Mouse (Mus musculus) heart, embryonic 14.5 days (tissue): ENCODE data around the gene Kdm4c. TPM values are rescaled to one million over a fixed set of nuclear protein-coding genes. Genes with fewer than 3 reads are reported as not detected.
"Not testable (repeated sequence)": the region's sequence is repeated elsewhere in the genome, so short reads cannot be mapped to it uniquely, and the experiment has no call there.

Experiments
- ATAC-seq: fragments of 200-750 bp; cut with Nextera tagmentation; 2 replicates; pipeline ENCODE4 v1.8.0; 2017; ENCODE audit warnings: low read depth, moderate TSS enrichment; ENCODE audit not compliant: insufficient number of reproducible peaks, insufficient read depth, low FRiP score
- H3K27ac ChIP-seq, 2 experiments: fragments of 200-500 bp in 1 of 2; fragments of 300-500 bp in 1 of 2; sonication (generic) in 1 of 2; replicated peaks in 1 of 2; 2 replicates each; pipeline ENCODE4 v1.5.1; 2012 to 2014; ENCODE audit warnings: low read depth in 2 of 2, low read length in 2 of 2, control low read depth in 1 of 2, mild to moderate bottlenecking in 1 of 2, mixed read lengths in 1 of 2; ENCODE audit not compliant: control insufficient read depth in 1 of 2, insufficient read depth in 1 of 2
- H3K27me3 ChIP-seq: fragments of 300-500 bp; sonication (generic); 2 replicates; pipeline ENCODE4 v1.6.1; 2014; ENCODE audit warnings: mild to moderate bottlenecking, low read length, control low read depth; ENCODE audit not compliant: control insufficient read depth, insufficient read depth
- H3K36me3 ChIP-seq: fragments of 300-500 bp; sonication (generic); 2 replicates; pipeline ENCODE4 v1.6.1; 2014; ENCODE audit warnings: mild to moderate bottlenecking, control low read depth, low read length, mixed read lengths; ENCODE audit not compliant: control insufficient read depth, insufficient read depth
- H3K4me1 ChIP-seq, 2 experiments: fragments of 200-500 bp in 1 of 2; fragments of 300-500 bp in 1 of 2; sonication (generic) in 1 of 2; 2 replicates each; pipeline ENCODE4 v1.6.1; 2012 to 2014; ENCODE audit warnings: low read length in 2 of 2, control low read depth in 1 of 2, mixed read lengths in 1 of 2; ENCODE audit not compliant: control insufficient read depth in 2 of 2, insufficient read depth in 2 of 2
- H3K4me2 ChIP-seq: fragments of 300-500 bp; sonication (generic); 2 replicates; pipeline ENCODE4 v1.6.1; 2014; ENCODE audit warnings: mild to moderate bottlenecking, low read length
- H3K4me3 ChIP-seq, 2 experiments: fragments of 200-500 bp in 1 of 2; fragments of 300-500 bp in 1 of 2; sonication (generic) in 1 of 2; 2 replicates each; pipeline ENCODE4 v1.5.1; 2012 to 2014; ENCODE audit warnings: low read length in 2 of 2, mild to moderate bottlenecking in 2 of 2, control low read depth in 1 of 2, low read depth in 1 of 2, moderate library complexity in 1 of 2; ENCODE audit not compliant: control insufficient read depth in 1 of 2, insufficient read depth in 1 of 2
- H3K9ac ChIP-seq: fragments of 300-500 bp; sonication (generic); 2 replicates; pipeline ENCODE4 v1.6.1; 2014; ENCODE audit warnings: mild to moderate bottlenecking, low read length
- H3K9me3 ChIP-seq: fragments of 300-500 bp; sonication (generic); 2 replicates; pipeline ENCODE4 v1.6.1; 2016; ENCODE audit warnings: low read length, control low read depth; ENCODE audit not compliant: control insufficient read depth
- WGBS: fragments of 180-500 bp; shearing (Covaris S2); extraction: QIAGEN DNeasy Blood & Tissue Kit; methylation state at CpG from one replicate; pipeline ENCODE4 v1.1.7; 2014; 5-methylcytosine and 5-hydroxymethylcytosine counted together
- polyA plus RNA-seq: library from polyadenylated mRNA; unstranded; fragments of >200 nt; fragmentation: Nextera tagmentation; extraction: Ambion mirVana; gene quantifications from 2 replicates; pipeline ENCODE4 v1.2.1, GENCODE M21; 2014

The Kdm4c gene
- polyA plus RNA-seq, 1 experiment from 2014 or later = 13.1 TPM

- no peaks in the 10 kb centered on the region for H3K27me3 ChIP-seq
- H3K27ac ChIP-seq = no peak overlapping the region
- WGBS = 92% methylated on average over 5 of the region's 5 CpGs
- no peak overlapping the region for H3K9ac ChIP-seq
- H3K9me3 ChIP-seq = no peaks in the 10 kb centered on the region
- ATAC-seq = no peak
- no peak overlapping the region for H3K4me2 ChIP-seq
- H3K36me3 ChIP-seq = peaks cover 34% of the 10 kb centered on the region
- no peaks in the 10 kb centered on the region for H3K4me1 ChIP-seq
- no peak overlapping the region for H3K4me3 ChIP-seq
These were observed 73.1 kb downstream of the Kdm4c start for GRCm38 (mm10) chr4:74315388-74315787.

DNA sequence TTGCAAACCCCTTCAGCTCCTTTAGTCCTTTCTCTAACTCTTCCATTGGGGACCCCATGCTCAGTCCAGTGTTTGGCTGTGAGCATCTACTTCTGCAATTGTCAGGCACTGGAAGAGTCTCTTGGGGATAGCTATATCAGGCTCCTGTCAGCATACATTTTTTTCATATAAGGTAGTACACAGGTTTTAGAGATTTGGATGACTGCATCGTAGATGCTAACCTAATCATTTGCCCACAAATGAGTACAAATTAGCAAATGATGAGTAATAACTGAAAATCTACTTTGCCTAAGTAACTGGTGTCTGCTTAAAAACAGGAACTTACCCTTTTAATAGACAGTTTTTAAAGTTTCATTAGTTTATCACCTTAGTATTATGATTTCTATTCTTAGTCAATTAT is 77.0 kb downstream of the Kdm4c start:
- WGBS = 89% methylated on average over 1 of the region's 1 CpGs
- no peaks in the 10 kb centered on the region for H3K27me3 ChIP-seq
- H3K27ac ChIP-seq = no peak overlapping the region
- ATAC-seq = no peak
- peaks cover 19% of the 10 kb centered on the region for H3K36me3 ChIP-seq
- no peak overlapping the region for H3K4me3 ChIP-seq
- no peaks in the 10 kb centered on the region for H3K4me1 ChIP-seq
- H3K9me3 ChIP-seq = no peaks in the 10 kb centered on the region
- no peak overlapping the region for H3K4me2 ChIP-seq
- no peak overlapping the region for H3K9ac ChIP-seq

- 87% methylated on average over 4 of the region's 4 CpGs for WGBS
- Histone ChIP-seq H3K9ac (no peak overlapping the region), H3K4me1 (no peaks in the 10 kb centered on the region), H3K4me2 (no peak overlapping the region), H3K4me3 (no peak overlapping the region), H3K36me3 (peaks cover 64% of the 10 kb centered on the region), H3K27ac (no peak overlapping the region), H3K27me3 (no peaks in the 10 kb centered on the region), H3K9me3 (no peaks in the 10 kb centered on the region)
- ATAC-seq = no peak
These were observed 115.2 kb downstream of the Kdm4c start for GRCm38 (mm10) chr4:74357479-74357878.

- no peak for ATAC-seq
- whole genome bisulfite sequencing = 94% methylated on average over 3 of the region's 3 CpGs
These were observed 118.0 kb downstream of the Kdm4c start for GRCm38 (mm10) chr4:74360274-74360673.

DNA sequence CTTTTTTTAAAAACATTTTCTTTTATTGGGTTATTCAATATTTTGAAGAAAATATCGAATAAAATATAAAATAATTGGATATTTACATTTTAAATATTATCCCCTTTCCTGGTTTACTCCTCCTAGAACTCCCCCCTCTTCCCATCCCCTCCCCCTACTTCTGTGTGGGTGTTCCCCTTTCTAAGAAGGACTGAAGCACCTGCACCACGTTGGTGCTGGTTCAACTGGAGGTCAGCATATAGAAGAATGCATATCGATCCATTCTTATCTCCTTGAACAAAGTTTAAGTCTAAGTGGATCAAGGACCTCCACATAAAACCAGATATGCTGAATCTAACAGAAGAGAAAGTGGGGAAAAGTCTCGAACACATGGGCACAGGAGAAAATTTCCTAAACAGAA is 144.3 kb downstream of the Kdm4c start:
- Histone ChIP-seq H3K36me3 (peaks cover 10% of the 10 kb centered on the region), H3K9ac (no peak overlapping the region), H3K27me3 (no peaks in the 10 kb centered on the region), H3K4me2 (no peak overlapping the region), H3K9me3 (no peaks in the 10 kb centered on the region), H3K4me3 (no peak overlapping the region), H3K27ac (no peak overlapping the region), H3K4me1 (no peaks in the 10 kb centered on the region)
- ATAC-seq = no peak
- WGBS = 62% methylated on average over 4 of the region's 4 CpGs

More at GRCm38 (mm10) chr4:74360274-74360673, 118.0 kb downstream of the Kdm4c start:
- no peaks in the 10 kb centered on the region for H3K27me3 ChIP-seq
- no peak overlapping the region for H3K4me3 ChIP-seq
- no peaks in the 10 kb centered on the region for H3K4me1 ChIP-seq
- peaks cover 51% of the 10 kb centered on the region for H3K36me3 ChIP-seq
- no peak overlapping the region for H3K9ac ChIP-seq
- no peak overlapping the region for H3K4me2 ChIP-seq
- H3K27ac ChIP-seq = no peak overlapping the region
- no peaks in the 10 kb centered on the region for H3K9me3 ChIP-seq

GRCm38 (mm10) chr4:74393162-74393561 is 150.9 kb downstream of the Kdm4c start:
- Histone ChIP-seq H3K27ac (no peak overlapping the region), H3K4me1 (no peaks in the 10 kb centered on the region), H3K36me3 (peaks cover 44% of the 10 kb centered on the region), H3K27me3 (no peaks in the 10 kb centered on the region), H3K9ac (no peak overlapping the region), H3K4me2 (no peak overlapping the region), H3K4me3 (no peak overlapping the region), H3K9me3 (no peaks in the 10 kb centered on the region)
- WGBS = 93% methylated on average over 2 of the region's 2 CpGs
- ATAC-seq = no peak

- H3K9ac ChIP-seq = no peak overlapping the region
- no peak overlapping the region for H3K4me3 ChIP-seq
- no peaks in the 10 kb centered on the region for H3K27me3 ChIP-seq
- no peak for ATAC-seq
- H3K36me3 ChIP-seq = peaks cover 49% of the 10 kb centered on the region
- H3K27ac ChIP-seq = no peak overlapping the region
- no peak overlapping the region for H3K4me2 ChIP-seq
- H3K4me1 ChIP-seq = no peaks in the 10 kb centered on the region
- no peaks in the 10 kb centered on the region for H3K9me3 ChIP-seq
- 83% methylated on average over 5 of the region's 5 CpGs for WGBS
These were observed 154.3 kb downstream of the Kdm4c start for GRCm38 (mm10) chr4:74396562-74396961.

GRCm38 (mm10) chr4:74401617-74402313 is 159.5 kb downstream of the Kdm4c start:
- WGBS = 93% methylated on average over 7 of the region's 7 CpGs
- not testable (repeated sequence) for H3K9ac ChIP-seq, H3K9me3 ChIP-seq, H3K27me3 ChIP-seq, H3K27ac ChIP-seq, ATAC-seq, H3K4me1 ChIP-seq, H3K4me3 ChIP-seq, H3K4me2 ChIP-seq
- peaks cover 51% of the 10 kb centered on the region for H3K36me3 ChIP-seq
